Mouse (Mus musculus): Measurements from ENCODE around the gene Pdpr.
"Not testable (repeated sequence)": the region's sequence is repeated elsewhere in the genome, so short reads cannot be mapped to it uniquely, and the experiment has no call there.

The Pdpr gene

DNA sequence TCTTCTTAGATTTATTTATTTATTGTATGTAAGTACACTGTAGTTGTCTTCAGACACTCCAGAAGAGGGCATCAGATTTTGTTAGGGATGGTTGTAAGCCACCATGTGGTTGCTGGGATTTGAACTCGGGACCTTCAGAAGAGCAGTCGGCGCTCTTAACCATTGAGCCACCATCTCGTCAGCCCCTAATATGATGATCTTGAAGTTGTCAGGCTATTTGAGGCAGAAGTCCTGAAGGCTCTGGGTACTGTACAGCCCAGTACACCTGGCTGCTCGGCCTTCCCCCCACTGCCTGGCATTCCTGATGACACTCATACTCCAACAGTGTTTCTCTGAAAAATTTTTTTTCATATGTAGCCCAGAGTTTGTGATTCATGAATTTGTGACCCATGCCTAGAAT lies 10.5 kb upstream of the Pdpr start:
- in situ Hi-C loops (cut with MboI, MseI): loop anchor here (25.0 kb wide), 1 partner anchor 447 kb away; no protein-coding TSS in a partner anchor

DNA sequence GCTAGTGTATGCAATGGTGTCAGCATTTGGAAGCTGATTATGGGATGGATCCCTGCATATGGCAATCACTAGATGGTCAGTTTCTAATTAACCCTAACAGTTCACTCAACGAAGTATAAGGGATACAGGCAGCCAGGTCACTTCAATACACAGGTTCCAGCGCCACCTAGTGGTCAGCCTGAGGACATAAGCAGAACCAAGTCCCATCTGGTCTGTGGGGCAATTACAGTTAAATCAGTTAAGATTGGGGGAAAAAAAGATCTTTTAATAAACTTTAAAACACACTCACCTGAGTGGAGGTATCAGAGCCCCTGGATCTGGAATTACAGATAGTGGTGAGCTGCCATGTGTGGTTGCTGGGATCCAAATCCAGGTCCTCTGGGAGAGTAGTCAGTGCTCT lies 4.3 kb upstream of the Pdpr start:
- in situ Hi-C loops (cut with MboI, MseI): loop anchor here (5.0 to 25.0 kb wide), 2 partner anchors 33 to 453 kb away; partner anchors contain the start of gene Exosc6

DNA sequence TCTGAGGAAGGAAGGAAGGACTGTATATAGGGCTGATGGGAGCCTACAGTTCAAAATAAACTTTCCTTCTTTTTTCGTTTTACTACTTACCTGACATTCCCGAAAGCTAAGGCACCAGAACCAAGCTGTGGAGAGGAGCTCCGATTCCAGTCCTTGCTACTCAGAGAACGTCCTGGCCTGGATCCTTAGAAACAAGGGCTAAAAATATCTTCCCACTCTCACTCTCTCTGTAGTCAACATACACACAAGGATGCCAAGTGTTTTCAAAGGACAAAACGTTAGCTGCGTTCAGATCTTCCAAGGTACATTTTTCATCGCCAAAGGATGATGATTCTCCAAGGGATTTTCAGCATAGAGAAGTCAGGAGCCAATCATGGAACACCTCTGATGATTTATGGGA lies 2.7 kb upstream of the Pdpr start:
- in situ Hi-C loops (cut with MboI, MseI): loop anchor here (5.0 to 25.0 kb wide), 2 partner anchors 34 to 454 kb away; partner anchors contain the start of gene Exosc6

DNA sequence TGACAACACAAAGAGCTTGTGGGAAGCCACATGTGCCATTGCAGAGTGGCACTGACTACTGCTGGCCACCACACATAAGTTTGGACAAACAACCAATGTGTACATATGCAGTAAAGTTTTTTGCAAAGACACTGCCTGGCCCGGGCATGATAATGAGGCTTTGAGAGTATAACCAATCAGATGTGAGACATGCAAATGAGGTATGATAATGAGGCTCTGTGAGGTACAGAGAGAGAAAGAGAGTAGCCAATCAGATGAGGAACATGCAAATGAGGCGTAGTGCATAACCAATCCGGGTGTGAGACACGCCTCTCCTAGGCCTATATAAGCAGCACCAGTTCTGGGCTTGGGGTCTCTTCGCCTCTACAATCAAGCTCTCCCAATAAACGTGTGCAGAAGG lies 2.1 kb upstream of the Pdpr start, which contains the start of gene Clec18a:
Gene Clec18a, minus strand, starts transcription at position 101 of the 400 bp plus-strand sequence.
- in situ Hi-C loops (cut with MboI, MseI): loop anchor here (5.0 to 25.0 kb wide), 2 partner anchors 35 to 455 kb away; partner anchors contain the start of gene Exosc6

DNA sequence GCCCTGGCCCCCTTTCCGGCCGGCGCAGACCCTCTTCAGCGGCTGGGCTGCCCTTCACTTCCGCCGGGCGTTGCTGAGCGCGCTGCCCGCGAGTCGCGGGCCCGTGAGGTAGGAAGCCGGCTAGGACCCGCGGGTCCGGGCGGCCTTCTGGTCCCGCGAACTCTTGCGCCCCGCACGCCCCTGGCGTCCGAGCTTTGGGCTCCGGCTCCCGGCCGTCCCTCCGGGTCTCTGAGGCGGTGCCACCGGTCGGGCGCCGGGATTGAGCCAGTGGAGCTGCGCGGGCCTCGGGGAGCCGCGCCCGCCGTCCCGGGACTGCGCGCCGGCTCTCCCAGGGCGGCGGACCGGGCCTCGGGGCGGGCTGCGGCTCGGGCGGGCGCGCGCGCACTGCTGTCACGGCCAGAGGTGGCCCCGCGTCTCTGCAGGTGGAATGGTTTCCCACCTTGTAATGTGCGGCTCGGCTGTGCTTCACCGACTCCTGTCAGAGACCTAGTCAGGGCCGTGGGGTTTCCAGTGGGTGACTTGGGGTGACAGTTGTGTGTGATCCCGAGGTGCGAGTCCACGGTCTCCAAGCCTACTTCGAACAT lies 381 bp downstream of the Pdpr start:
- in situ Hi-C loops (cut with MboI, MseI): loop anchor here (5.0 to 25.0 kb wide), 3 partner anchors 38 to 458 kb away; partner anchors contain the start of gene Exosc6

DNA sequence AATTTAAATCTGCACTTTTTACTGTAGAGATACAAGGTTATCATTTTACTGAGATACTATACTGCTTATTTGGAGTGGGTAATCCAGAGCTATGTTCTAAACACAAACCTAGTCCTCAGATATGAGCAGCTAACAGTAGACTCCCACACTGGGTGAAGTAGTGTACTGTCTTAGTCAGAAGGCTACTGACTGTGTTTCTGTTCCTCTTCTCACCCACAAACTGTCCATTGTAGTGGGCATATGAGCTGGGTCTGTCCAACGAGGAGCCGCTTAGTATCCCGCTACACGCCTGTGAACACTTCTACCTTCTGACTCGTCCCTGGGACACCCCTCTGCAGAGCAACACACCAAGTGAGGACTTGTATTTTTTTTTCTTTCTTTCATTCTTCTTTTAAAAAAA lies 20.5 kb downstream of the Pdpr start:
- in situ Hi-C loops (cut with MboI, MseI): no loop called here

DNA sequence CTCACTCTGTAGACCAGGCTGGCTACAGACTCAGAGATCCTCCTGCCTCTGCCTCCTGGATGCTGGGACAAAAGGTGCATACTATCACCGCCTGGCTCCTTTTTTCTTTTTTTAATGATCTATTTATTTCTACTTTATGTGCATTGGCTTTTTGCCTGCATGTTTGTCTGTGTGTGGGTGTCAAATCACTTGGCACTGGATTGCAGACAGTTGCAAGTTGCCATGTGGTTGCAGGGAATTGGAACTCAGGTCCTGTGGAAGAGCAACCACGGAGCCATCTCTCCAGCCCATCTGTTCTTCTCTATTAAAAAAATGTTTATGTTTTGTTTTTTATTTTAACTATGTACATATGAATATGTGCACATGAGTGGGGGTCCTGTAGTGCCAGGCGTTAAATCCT lies 25.1 kb downstream of the Pdpr start:
- in situ Hi-C loops (cut with MboI, MseI): no loop called here

DNA sequence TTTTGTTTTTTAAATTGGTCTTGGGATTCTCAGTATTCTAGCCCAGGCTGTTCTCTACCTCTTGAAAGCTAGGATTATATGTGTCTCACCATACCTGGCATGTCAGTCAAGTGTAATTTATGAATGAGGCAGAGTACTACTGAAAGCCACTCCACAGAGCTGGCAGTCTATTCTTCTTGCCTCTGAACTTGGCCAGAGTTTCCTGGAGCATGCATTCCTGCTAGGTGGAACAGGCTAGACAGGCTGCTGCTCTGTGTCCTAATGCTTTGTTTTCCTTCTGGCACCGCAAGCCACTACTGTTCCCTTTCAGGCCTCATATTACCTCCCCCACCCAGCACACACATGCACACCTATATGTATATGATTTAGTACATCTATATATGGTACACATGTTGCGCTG lies 36.3 kb downstream of the Pdpr start:
- in situ Hi-C loops (cut with MboI, MseI): no loop called here

DNA sequence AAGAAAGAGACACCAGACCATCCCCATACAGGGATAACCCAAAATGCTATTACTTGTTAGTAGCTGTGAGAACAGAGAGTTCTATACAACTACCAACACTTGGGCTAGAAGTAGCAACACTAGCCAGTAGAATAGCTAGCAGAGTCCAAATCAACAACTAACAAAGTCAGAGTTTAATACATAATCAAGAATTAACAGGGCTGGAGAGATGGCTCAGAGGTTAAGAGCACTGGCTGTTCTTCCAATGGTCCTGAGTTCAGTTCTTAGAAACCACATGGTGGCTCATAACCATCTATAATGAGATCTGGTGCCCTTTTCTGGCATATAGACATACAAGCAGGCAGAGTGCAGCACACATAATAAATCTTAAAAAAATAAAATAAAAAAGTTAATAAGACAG lies 48.1 kb downstream of the Pdpr start:
- in situ Hi-C loops (cut with MboI, MseI): no loop called here

DNA sequence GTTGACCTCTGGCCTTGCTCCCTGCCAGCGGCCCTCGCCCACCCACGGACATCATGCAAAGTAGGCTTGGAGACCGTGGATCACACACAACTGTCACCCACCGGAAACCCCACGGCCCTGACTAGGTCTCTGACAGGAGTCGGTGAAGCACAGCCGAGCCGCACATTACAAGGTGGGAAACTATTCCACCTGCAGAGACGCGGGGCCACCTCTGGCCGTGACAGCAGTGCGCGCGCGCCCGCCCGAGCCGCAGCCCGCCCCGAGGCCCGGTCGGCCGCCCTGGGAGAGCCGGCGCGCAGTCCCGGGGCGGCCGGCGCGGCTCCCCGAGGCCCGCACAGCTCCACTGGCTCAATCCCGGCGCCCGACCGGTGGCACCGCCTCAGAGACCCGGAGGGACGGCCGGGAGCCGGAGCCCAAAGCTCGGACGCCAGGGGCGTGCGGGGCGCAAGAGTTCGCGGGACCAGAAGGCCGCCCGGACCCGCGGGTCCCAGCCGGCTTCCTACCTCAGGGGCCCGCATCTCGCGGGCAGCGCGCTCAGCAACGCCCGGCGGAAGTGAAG lies 50.5 kb downstream of the Pdpr start:
- in situ Hi-C loops (cut with MboI, MseI): not testable (repeated sequence)

DNA sequence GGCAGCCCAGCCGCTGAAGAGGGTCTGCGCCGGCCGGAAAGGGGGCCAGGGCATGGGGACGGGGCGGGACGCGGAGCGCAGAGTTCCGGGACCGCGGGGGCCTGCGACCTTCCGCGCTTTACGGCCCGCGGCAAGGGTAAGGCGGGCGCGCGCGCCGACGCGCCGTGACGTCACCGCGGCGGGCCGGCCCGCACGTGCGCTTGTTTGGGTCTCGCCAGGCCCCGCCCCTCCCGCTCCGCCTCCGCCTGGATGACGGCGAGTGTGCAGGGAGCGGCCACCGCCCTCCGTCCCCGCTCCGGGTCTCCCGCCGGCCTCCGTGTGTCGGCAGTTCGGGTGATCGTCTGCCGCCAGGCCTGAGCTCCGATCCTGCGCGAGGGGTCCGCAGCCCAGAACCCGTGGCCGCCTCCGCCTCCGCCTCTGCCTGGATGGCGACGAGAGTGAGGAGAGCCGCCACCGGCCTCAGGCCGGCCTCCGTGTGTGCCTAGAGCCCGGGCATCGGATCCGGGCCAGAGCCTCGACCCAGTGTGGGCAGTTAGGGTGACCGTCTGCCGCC lies 51.1 kb downstream of the Pdpr start:
- in situ Hi-C loops (cut with MboI, MseI): not testable (repeated sequence)

DNA sequence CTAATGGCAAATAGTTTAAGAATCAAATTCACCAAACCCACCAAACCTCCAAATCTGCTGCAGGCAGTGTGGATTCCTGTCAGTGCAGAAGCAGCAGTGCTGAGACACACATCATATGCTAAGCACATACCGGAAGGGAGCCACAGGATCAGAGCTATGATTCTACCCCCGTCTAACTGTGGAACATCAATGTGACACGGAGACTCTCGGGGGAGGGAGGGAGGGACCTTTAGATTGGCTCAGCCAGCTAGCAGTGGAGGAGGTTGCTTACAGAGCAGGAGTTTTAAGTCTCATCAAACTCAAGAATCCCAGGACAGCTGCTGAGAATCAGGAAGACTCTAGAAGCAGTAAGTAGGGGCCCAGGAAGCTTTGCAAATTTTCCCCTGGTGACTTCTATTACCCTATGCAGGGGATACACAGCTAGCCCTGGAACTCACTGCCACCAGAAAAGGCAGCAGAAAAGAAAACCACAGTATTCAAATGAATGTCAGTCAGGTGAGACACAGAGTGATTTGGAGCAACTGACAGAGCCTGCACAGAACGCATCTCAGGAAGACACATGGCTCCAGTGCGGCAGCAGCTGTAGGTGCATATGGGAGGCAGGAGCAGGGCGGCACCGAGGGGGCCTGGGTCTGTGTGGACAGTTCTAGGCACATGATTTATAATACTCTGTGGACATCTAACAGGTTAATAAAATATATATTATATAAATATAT lies 61.4 kb downstream of the Pdpr start:
- in situ Hi-C loops (cut with MboI, MseI): no loop called here

DNA sequence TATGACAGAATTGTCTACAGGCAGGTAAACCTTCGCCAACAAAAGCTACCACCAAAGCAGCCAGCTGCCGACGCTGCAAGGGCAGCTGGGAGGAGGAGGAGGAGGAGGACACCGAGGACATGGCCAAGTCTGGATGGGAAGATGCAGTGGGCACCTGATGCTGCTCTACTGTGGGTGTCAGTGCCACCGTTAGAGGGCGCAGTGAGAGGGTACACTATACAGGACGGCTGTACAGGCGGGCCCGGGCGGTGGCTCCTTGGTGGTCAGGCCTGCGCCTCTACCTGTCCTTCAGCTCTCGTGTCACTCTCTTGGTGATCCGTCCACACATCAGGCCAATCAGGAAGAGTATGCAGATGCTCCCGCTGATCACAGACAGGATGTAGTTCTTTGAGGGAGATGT lies 63.2 kb downstream of the Pdpr start:
- in situ Hi-C loops (cut with MboI, MseI): no loop called here

DNA sequence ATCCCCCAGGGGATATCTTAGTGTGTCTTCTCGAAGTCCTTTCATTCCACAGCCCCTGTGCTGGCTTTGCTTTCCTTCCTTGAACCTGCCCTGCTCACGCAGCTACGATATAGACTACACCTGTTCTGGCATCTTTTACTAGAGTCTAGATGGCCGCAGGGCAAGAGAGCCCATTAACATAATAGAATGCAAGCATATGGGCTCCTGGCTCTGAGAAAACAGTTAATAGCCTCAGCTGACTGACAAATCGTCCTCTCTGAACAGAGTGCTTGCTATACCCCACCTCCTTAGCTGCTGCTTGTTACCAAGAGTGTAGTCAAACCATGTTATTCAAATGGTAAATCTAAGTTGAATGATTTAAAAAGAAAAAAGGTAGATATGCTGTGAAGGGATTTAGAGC lies 77.2 kb downstream of the Pdpr start:
- in situ Hi-C loops (cut with MboI, MseI): no loop called here

DNA sequence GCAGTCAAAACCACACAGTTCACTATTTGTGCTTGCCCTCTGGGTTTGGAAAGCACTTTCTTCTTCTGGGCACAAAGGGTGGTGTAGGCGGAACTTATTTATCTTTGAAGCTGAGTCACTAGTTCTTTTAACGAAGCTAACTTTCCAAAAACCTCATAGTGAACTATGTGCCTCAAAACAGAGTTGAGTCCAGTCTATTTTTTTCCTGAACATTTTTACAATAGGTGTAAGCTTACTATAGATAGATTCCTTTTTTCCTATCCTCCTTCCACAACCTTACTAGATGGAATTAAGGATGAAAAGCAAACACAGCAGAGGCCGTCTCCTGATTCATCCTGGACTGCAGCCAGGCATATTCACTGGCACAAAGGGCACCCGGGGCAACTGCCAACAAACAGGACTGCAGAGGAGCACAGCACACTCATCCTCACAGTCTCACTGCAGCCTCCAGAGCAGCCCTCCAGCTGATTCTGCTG lies 91.1 kb downstream of the Pdpr start:
- in situ Hi-C loops (cut with MboI, MseI): loop anchor here (10.0 kb wide), 1 partner anchor 619 kb away; no protein-coding TSS in a partner anchor
